Mouse (Mus musculus) NIH3T3 (cell line): Measurements from ENCODE around the gene Ccdc88c.
"Not testable (repeated sequence)": the region's sequence is repeated elsewhere in the genome, so short reads cannot be mapped to it uniquely, and the experiment has no call there.

Experiments used
- DNase-seq: peaks from one replicate; pipeline ENCODE4 v3.0.0-alpha.2; 2012; ENCODE audit warnings: low read depth

Ccdc88c gene

DNA sequence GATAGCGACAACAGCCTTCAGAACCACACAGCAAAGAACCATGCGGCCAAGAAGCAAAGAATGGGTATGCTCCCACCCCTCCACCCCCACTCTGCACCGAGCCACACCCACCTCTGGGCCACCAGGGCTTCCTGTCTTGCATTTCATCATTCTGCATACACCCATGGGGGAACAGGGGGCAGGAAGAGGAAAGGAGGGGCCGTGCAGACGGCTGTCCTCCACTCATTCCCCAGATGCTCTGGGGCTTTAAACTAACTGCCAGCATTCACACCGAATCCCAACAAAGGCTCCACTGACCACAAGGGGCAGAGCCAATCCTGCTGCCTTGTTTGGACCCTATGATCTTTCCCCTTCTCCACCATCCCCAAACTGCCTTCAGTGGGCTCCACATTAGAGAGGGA, 10.9 kb downstream of the Ccdc88c start:
- DNase-seq: no peak

- DNase-seq: no peak
These were observed 12.4 kb downstream of the Ccdc88c start for GRCm38 (mm10) chr12:101016412-101016928.

DNA sequence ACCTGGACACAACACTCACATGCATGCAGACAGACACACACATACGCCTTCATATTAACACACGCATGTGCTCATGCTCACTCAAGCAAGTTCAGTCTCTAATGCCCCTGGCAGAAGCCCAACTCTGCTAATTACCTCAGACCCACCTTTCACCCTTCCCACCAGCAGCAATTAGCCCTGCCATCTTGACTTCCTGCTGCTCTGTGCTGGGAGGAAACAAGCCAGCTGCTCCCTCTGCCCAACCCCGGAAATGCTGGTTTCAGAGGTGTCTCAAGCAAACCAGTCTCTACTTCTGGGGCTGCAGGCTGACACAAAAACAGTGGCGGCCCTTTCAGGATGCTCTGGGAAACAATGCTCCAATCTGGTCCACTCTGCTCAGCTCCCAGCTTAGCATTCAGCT, 12.9 kb downstream of the Ccdc88c start:
- no peak for DNase-seq

DNA sequence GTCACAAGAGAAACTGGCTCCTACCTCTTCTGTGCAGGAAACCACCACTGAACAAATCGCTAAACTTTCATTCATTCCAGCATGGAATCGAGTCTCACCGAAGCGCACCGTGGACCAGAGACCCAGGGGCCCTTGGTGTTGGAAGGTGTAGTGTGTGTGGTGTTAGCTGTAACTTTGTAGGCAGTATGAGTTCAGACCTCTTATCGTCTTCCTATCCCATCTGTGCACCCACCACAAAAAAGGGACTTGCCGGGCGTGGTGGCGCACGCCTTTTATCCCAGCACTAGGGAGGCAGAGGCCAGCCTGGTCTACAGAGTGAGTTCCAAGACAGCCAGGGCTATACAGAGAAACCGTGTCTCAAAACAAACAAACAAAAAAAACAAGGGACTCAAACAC, 13.7 kb downstream of the Ccdc88c start:
- DNase-seq: no peak

GRCm38 (mm10) chr12:101014549-101015164, 14.2 kb downstream of the Ccdc88c start:
- DNase-seq: no peak

GRCm38 (mm10) chr12:101013668-101014067, 15.2 kb downstream of the Ccdc88c start:
- DNase-seq: not testable (repeated sequence)

DNA sequence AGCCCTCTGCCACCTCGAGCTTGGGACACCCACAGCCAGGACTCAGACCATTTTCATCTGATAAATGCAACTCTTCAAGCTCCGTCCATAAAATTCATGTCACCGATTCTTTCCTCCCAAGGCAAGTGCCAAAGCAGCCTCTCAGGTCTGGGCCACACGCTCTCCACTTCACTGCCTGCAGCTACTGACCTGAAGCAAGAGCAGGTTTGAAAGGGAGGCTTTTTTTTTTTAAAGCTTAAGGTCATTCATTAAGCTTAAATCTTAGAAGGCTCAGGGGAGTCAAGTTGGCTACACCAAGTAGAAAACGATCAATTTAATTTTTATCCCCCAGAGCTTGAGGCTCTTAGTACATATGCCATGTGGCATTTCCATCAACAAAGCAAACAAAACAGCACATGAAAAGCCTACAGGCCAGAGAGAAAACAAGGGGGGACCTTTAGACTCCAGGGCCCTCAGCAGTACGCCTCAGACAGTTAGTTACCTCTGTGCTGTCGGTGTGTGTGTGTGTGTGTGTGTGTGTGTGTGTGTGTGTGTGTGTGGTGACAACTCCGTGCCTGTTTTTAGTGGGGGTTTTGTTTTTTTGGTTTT, 15.7 kb downstream of the Ccdc88c start:
- no peak for DNase-seq

GRCm38 (mm10) chr12:101012197-101013077, 16.4 kb downstream of the Ccdc88c start:
- DNase-seq: no peak

DNA sequence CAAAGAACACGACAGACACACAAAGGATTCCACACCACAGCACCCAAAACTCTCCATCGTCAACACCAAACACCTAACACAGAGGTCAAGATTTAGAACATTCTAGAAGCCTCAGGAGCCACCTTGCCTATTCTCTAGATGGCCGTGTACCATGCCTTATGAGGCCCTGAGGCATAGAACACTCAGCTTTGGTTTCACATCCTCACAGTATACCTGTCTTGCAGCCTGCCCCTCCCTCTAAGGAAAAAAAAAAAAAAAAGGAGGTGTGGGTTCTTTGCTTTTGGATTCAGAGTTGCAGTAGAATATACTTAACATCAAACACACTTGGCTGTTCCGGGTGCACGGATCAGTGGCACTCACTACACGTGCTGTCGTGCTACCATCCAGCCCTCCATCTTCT, 17.8 kb downstream of the Ccdc88c start:
- DNase-seq: no peak

DNA sequence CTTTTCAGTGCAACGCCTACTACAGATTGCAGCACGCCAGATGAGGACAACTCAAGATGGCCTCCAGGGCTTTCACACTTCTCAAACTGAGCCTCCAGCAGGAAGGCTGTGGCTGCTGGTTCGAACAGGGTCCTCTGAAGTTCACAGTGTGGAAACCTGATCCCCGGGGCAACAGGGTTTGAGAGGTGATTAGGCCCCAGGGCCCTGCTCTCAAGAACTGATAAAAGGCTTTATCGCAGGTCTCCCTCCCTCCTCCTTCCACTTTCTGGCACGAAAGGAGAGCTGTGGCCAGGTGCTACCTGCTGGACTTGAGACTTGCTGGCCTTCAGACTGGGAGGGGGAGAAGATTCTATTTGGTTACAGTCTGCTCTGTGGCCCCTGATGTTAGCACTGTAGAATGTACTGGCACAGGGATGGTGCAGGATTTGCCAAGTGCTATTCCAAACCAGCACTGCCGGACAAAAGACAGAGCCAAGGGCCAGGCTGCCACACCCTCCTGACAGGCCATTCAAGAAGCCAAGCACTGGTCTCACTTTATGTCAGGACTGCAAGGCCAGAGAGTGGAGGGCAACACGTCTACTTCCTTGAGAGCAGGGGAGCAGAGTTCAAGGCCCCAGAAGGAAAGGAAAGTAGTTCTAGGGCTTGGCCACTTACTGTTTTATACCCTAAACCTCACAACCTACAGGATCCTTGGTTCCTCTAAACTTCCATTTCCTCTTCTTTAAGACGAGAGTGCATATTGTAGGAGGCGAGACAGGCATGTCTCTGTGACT, 18.5 kb downstream of the Ccdc88c start:
- no peak for DNase-seq

DNA sequence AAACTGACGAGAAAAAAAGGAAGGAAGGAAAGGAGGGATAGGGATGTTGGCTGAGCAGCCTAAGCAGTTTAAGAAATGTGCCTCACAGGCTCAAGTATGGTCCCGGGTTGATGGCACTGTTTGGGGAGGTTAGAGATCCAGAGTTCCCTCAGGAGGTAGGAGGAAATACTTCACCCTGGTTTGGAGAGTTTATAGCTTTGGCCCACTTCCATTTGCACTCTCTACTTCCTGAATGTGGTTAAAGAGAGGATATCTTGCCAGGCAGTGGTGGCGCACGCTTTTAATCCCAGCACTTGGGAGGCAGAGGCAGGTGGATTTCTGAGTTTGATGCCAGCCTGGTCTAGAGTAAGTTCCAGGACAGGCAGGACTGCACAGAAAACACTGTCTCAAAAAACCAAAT, 19.6 kb downstream of the Ccdc88c start:
- no peak for DNase-seq

DNA sequence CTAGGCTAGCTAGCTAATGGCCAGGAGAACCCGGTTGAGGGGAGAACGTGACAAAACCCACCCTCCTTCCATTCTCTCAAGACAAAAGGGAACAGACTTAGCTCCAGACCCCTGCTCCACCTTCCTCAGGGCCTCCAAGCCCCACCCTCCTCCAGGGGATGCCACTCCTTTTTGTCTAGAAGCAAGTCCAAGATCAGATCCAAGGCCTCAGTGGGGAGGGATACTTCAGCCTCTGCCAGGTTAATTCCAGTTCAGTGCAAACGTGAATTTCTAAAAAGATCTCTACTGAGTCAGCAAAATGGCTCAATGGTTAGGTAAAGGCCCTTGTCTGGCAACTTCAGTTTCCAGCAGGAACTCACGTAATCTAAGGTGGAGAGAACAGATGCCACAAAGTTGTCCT, 20.2 kb downstream of the Ccdc88c start:
- no peak for DNase-seq

DNA sequence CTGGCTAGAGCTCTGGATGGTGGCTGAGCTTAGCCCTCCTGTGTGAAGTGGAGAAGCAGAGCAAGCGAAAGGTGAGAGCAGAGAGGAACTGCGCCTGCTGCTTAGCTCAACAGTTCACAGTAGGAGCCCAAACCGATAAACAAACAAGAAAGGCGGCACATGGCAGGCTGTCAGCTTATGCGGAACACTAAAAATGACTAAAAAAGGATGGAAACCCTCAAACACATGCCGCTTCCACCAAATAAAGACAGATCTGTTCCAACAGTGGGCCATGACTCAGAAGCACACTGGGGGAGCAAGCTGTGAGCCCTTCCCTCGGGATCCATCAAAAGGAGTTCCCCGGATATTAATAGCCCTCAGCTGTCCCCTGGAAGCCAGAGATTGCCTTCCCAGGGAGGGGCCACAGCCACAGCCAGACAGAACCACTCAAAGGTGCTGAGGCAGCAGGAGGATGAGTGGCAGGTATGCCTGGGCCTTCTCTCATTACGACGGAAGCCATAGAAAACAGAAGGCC, 20.8 kb downstream of the Ccdc88c start:
- peak; percentile 61 for DNase-seq

DNA sequence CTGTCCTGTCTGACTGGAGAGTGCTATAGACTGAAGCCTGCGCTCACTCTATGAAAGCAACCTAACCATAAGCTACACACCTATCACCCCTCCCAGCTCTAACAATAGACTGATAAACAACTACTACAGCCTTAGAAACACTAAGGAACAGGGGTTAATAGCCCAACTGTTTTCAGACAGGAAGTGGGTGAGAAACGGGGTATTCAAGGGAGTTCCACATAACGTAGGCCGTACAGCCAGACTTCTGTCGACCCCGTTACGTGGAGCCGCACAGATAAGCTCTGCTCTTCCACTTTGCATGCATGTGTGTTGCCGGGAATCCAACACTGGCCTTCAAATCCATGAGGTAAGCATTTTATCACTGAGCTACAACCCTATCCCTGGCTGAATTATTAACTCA, 21.4 kb downstream of the Ccdc88c start:
- no peak for DNase-seq

DNA sequence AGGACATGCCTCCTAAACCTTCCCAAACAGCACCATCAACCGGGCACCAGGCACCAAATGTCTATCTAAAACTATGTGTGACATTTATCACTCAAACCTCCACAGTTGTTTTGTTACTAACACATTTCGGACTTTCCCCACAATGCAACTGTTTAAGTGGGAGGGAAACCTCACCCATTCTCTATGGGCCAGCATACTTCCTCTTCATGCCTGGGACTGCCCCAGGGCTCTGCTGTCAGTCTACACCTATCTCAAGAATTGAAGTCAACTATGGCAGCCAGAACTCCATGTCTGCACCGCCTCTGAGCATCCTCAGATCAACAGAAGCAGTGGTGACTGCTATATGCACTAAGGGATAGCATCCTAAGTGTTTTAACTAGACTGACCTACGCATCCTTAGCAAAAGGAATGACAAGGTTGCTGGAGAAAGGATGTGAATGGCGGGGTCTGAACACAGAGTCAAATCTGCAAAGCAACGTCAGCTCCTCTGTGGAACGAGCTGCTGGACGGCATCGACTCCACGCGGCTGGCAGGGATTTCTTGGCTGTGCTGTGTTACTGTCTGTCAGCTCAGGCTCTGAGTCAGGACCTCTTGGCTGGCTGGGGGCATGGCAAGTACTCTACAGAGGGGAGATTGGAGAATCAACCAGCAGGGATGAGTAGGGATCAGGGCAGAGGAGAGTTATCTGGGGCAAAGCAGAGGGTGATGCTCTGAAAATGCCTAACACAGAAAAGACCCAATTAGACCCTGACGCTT, 23.0 kb downstream of the Ccdc88c start:
- no peak for DNase-seq

- no peak for DNase-seq
These were observed 23.9 kb downstream of the Ccdc88c start for GRCm38 (mm10) chr12:101004982-101005381.

- peak; percentile 60 for DNase-seq
These were observed 25.9 kb downstream of the Ccdc88c start for GRCm38 (mm10) chr12:101002801-101003513.

DNA sequence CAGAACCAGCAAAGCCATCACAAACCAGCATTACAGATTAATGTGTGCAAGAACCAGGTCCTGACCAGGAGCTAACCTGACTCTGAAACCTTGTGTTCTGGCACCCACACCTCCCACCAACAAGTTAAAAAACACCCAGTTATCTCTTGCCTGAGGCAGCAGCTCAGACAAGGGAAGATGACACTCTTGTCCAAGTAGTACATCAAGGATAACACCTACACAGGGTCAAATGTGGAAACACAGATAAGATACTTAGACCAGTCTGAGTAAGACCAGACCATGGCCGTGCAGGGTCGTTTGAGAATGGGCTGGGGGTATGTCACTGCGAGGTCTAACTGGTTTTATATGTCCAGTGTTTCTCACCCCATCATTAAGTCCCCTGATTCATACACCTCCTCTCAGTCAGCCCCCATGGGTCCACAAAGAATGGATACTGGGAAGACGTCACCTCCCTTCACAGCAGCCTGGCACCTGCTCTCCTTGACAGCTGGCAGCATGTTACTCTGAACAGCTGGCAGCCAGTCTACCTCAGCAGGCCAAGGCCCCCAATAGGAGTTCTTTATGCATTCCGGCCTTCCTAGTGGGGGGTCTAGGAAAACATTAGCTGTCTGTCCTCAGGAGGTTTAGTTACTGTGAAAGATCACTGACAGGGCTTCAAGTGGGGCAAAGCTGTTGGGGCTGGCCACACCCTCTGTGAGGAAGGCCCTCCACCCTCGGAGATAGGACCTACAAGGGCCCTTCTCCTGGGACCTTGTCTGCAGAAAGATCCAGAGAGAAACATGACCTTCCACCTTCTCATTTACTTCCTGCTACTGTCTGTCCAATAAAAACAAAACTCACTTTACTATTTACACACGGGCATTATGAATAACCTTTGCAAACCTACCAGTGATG, 29.5 kb downstream of the Ccdc88c start:
- DNase-seq: no peak

- no peak for DNase-seq
These were observed 30.3 kb downstream of the Ccdc88c start for GRCm38 (mm10) chr12:100998564-100998962.
